Mouse (Mus musculus) midbrain, postnatal 0 days (tissue): ENCODE results near the gene Myh1. TPM values are rescaled to one million over a fixed set of nuclear protein-coding genes. Genes with fewer than 3 reads are reported as not detected.
A peak's percentile ranks its signal among the peaks of the same experiment; 100 is the strongest.

Experiments used
- ATAC-seq: fragments of 200-750 bp; cut with Nextera tagmentation; 2 replicates; pipeline ENCODE4 v1.8.0; 2017; ENCODE audit warnings: moderate number of reproducible peaks, mild to moderate bottlenecking, moderate TSS enrichment, moderate library complexity; ENCODE audit not compliant: low FRiP score
- DNase-seq: peaks from one replicate; pipeline ENCODE4 v3.0.0-alpha.2; 2015; ENCODE audit warnings: low spot score
- H3K27ac ChIP-seq: fragments of 300-500 bp; sonication (generic); 2 replicates; pipeline ENCODE4 v1.5.1; 2014; ENCODE audit warnings: low read depth, mild to moderate bottlenecking, low read length, mixed read lengths
- H3K27me3 ChIP-seq: fragments of 300-500 bp; sonication (generic); 2 replicates; pipeline ENCODE4 v1.6.1; 2014; ENCODE audit warnings: low read length, control low read depth, mixed read lengths; ENCODE audit not compliant: insufficient read depth
- H3K36me3 ChIP-seq: fragments of 300-500 bp; sonication (generic); 2 replicates; pipeline ENCODE4 v1.6.1; 2014; ENCODE audit warnings: low read length, control low read depth, mixed read lengths; ENCODE audit not compliant: insufficient read depth
- H3K4me1 ChIP-seq: fragments of 300-500 bp; sonication (generic); 2 replicates; pipeline ENCODE4 v1.6.1; 2014; ENCODE audit warnings: mild to moderate bottlenecking, control low read depth, antibody characterized with exemption, low read length, mixed read lengths; ENCODE audit not compliant: insufficient read depth
- H3K4me2 ChIP-seq: fragments of 300-500 bp; sonication (generic); 2 replicates; pipeline ENCODE4 v1.6.1; 2014; ENCODE audit warnings: low read depth, mild to moderate bottlenecking, low read length, mixed read lengths; ENCODE audit not compliant: poor library complexity, severe bottlenecking
- H3K4me3 ChIP-seq: fragments of 300-500 bp; sonication (generic); 2 replicates; pipeline ENCODE4 v1.5.1; 2014; ENCODE audit warnings: low read depth, mild to moderate bottlenecking, low read length, moderate library complexity
- H3K9ac ChIP-seq: fragments of 300-500 bp; sonication (generic); replicated peaks from 2 replicates; pipeline ENCODE4 v1.6.1; 2014; ENCODE audit warnings: mild to moderate bottlenecking, low read length, moderate library complexity, mixed read lengths; ENCODE audit not compliant: poor library complexity, severe bottlenecking
- H3K9me3 ChIP-seq: fragments of 300-500 bp; sonication (generic); 2 replicates; pipeline ENCODE4 v1.6.1; 2016; ENCODE audit warnings: low read length, control low read depth
- CTCF ChIP-seq: IDR thresholded peaks from 2 replicates; pipeline ENCODE4 v1.5.1; 2016; ENCODE audit warnings: antibody characterized with exemption, mild to moderate bottlenecking
- WGBS: fragments of 180-500 bp; shearing (Covaris S2); extraction: QIAGEN DNeasy Blood & Tissue Kit; methylation state at CpG from one replicate; pipeline ENCODE4 v1.1.7; 2014; 5-methylcytosine and 5-hydroxymethylcytosine counted together
- polyA plus RNA-seq: library from polyadenylated mRNA; unstranded; fragments of >200 nt; fragmentation: Nextera tagmentation; extraction: Ambion mirVana; gene quantifications from 2 replicates; pipeline ENCODE4 v1.2.1, GENCODE M21; 2015
- total RNA-seq: library from RNA; depleted of rRNA; stranded (reverse); fragments of >200 nt; gene quantifications from 2 replicates; pipeline ENCODE4 v1.2.3, GENCODE M21; 2014

Gene Myh1
- total and polyA plus RNA-seq, 2 experiments from 2014 or later = 0.10 to 0.11 TPM

- no peak overlapping the region for H3K9ac ChIP-seq
- no peak for TF ChIP-seq CTCF
- no peaks in the 10 kb centered on the region for H3K36me3 ChIP-seq
- H3K27ac ChIP-seq = no peak overlapping the region
- no peaks in the 10 kb centered on the region for H3K27me3 ChIP-seq
- DNase-seq (peak; percentile 26), ATAC-seq (no peak)
- H3K4me1 ChIP-seq = no peaks in the 10 kb centered on the region
- H3K9me3 ChIP-seq = no peaks in the 10 kb centered on the region
- 64% methylated on average over 3 of the region's 3 CpGs for WGBS
- no peak overlapping the region for H3K4me2 ChIP-seq
- no peak overlapping the region for H3K4me3 ChIP-seq
Observed at GRCm38 (mm10) chr11:67204766-67205165, 4.9 kb downstream of the Myh1 start.

GRCm38 (mm10) chr11:67221803-67222202, 22.0 kb downstream of the Myh1 start:
- H3K4me1 ChIP-seq = no peaks in the 10 kb centered on the region
- H3K27me3 ChIP-seq = no peaks in the 10 kb centered on the region
- no peaks in the 10 kb centered on the region for H3K9me3 ChIP-seq
- no peak overlapping the region for H3K9ac ChIP-seq
- no peaks in the 10 kb centered on the region for H3K36me3 ChIP-seq
- no peak overlapping the region for H3K4me3 ChIP-seq
- no peak overlapping the region for H3K4me2 ChIP-seq
- H3K27ac ChIP-seq = no peak overlapping the region
- ATAC-seq (no peak), DNase-seq (no peak)
- TF ChIP-seq CTCF = no peak
- WGBS = 96% methylated on average over 8 of the region's 8 CpGs

GRCm38 (mm10) chr11:67224466-67224865, 24.6 kb downstream of the Myh1 start:
- no peaks in the 10 kb centered on the region for H3K36me3 ChIP-seq
- WGBS = 91% methylated on average over 3 of the region's 3 CpGs
- no peaks in the 10 kb centered on the region for H3K27me3 ChIP-seq
- no peaks in the 10 kb centered on the region for H3K9me3 ChIP-seq
- H3K9ac ChIP-seq = no peak overlapping the region
- no peak overlapping the region for H3K4me2 ChIP-seq
- no peak for TF ChIP-seq CTCF
- H3K27ac ChIP-seq = no peak overlapping the region
- no peak overlapping the region for H3K4me3 ChIP-seq
- no peaks in the 10 kb centered on the region for H3K4me1 ChIP-seq
- DNase-seq = no peak
- no peak for ATAC-seq

- Histone ChIP-seq H3K36me3 (no peaks in the 10 kb centered on the region), H3K9ac (no peak overlapping the region), H3K4me3 (no peak overlapping the region), H3K27me3 (no peaks in the 10 kb centered on the region), H3K27ac (no peak overlapping the region), H3K9me3 (no peaks in the 10 kb centered on the region), H3K4me2 (no peak overlapping the region), H3K4me1 (no peaks in the 10 kb centered on the region)
- 79% methylated on average over 3 of the region's 3 CpGs for WGBS
- DNase-seq (no peak), ATAC-seq (no peak)
- no peak for TF ChIP-seq CTCF
Observed at GRCm38 (mm10) chr11:67228731-67229130, 28.9 kb downstream of the Myh1 start.

- no peaks in the 10 kb centered on the region for H3K9me3 ChIP-seq
- no peak overlapping the region for H3K4me3 ChIP-seq
- no peak overlapping the region for H3K4me2 ChIP-seq
- no peak overlapping the region for H3K9ac ChIP-seq
- H3K4me1 ChIP-seq = no peaks in the 10 kb centered on the region
- H3K27ac ChIP-seq = no peak overlapping the region
- no peaks in the 10 kb centered on the region for H3K36me3 ChIP-seq
- 90% methylated on average over 5 of the region's 5 CpGs for WGBS
- ATAC-seq (no peak), DNase-seq (no peak)
- no peaks in the 10 kb centered on the region for H3K27me3 ChIP-seq
- TF ChIP-seq CTCF = no peak
Observed at GRCm38 (mm10) chr11:67229166-67229565, 29.3 kb downstream of the Myh1 start.

GRCm38 (mm10) chr11:67229946-67230345, 30.1 kb downstream of the Myh1 start:
- H3K4me2 ChIP-seq = no peak overlapping the region
- no peaks in the 10 kb centered on the region for H3K4me1 ChIP-seq
- 86% methylated on average over 2 of the region's 2 CpGs for WGBS
- H3K9ac ChIP-seq = no peak overlapping the region
- no peak for DNase-seq
- H3K36me3 ChIP-seq = no peaks in the 10 kb centered on the region
- no peaks in the 10 kb centered on the region for H3K9me3 ChIP-seq
- H3K27ac ChIP-seq = no peak overlapping the region
- TF ChIP-seq CTCF = no peak
- H3K4me3 ChIP-seq = no peak overlapping the region
- ATAC-seq = no peak
- no peaks in the 10 kb centered on the region for H3K27me3 ChIP-seq
